Mouse (Mus musculus) ES-E14 (cell line): ENCODE results near the gene Gli3. TPM values are rescaled to one million over a fixed set of nuclear protein-coding genes. Genes with fewer than 3 reads are reported as not detected.

Source experiments
- DNase-seq: peaks from one replicate; pipeline ENCODE4 v3.0.0-alpha.2; 2013; ENCODE audit warnings: low read depth, low spot score
- H3K27ac ChIP-seq: 2 replicates; pipeline ENCODE4 v1.5.1; 2012; ENCODE audit warnings: low read depth, mild to moderate bottlenecking, low read length, moderate library complexity, mixed read lengths; ENCODE audit not compliant: poor library complexity, insufficient read depth, severe bottlenecking
- H3K36me3 ChIP-seq: 2 replicates; pipeline ENCODE4 v1.6.1; 2012; ENCODE audit warnings: mild to moderate bottlenecking, low read length, moderate library complexity, mixed read lengths; ENCODE audit not compliant: control insufficient read depth, poor library complexity, insufficient read depth, severe bottlenecking
- H3K4me1 ChIP-seq, 2 experiments: fragments of 150-350 bp in 1 of 2; sonication (generic) in 1 of 2; 2 replicates each; pipeline ENCODE4 v1.6.1; 2012; ENCODE audit warnings: low read length in 2 of 2, mild to moderate bottlenecking in 1 of 2, mixed read lengths in 1 of 2; ENCODE audit not compliant: control insufficient read depth in 2 of 2, insufficient read depth in 2 of 2, poor library complexity in 1 of 2
- H3K4me3 ChIP-seq, 2 experiments: fragments of 150-350 bp in 1 of 2; sonication (generic) in 1 of 2; 2 replicates each; pipeline ENCODE4 v1.5.1; 2012; ENCODE audit warnings: low read length in 2 of 2, low read depth in 1 of 2, mild to moderate bottlenecking in 1 of 2, mixed read lengths in 1 of 2; ENCODE audit not compliant: insufficient read depth in 1 of 2, poor library complexity in 1 of 2, severe bottlenecking in 1 of 2
- H3K9ac ChIP-seq: 2 replicates; pipeline ENCODE4 v1.6.1; 2012; ENCODE audit warnings: low read depth, mild to moderate bottlenecking, low read length, mixed read lengths; ENCODE audit not compliant: poor library complexity, insufficient read depth, severe bottlenecking
- H3K9me3 ChIP-seq: fragments of 150-350 bp; sonication (generic); 2 replicates; pipeline ENCODE4 v1.6.1; 2012; ENCODE audit warnings: low read depth, mild to moderate bottlenecking, low read length; ENCODE audit not compliant: control insufficient read depth, insufficient read depth
- CHD2 ChIP-seq: IDR thresholded peaks from 2 replicates; pipeline ENCODE4 v1.6.1; 2014; ENCODE audit warnings: mild to moderate bottlenecking, low read depth, low read length, inconsistent platforms
- HCFC1 ChIP-seq: IDR thresholded peaks from 2 replicates; pipeline ENCODE4 v1.6.1; 2012; ENCODE audit warnings: low read length, inconsistent platforms, borderline replicate concordance; ENCODE audit not compliant: insufficient read depth
- MAFK ChIP-seq: IDR thresholded peaks from 2 replicates; pipeline ENCODE4 v1.6.1; 2014; ENCODE audit warnings: mild to moderate bottlenecking, low read depth, low read length, inconsistent platforms; ENCODE audit not compliant: insufficient read depth
- ZC3H11A ChIP-seq: IDR thresholded peaks from 2 replicates; pipeline ENCODE4 v1.6.1; 2012; ENCODE audit warnings: low read depth, mild to moderate bottlenecking, inconsistent platforms, low read length, borderline replicate concordance
- ZNF384 ChIP-seq: IDR thresholded peaks from 2 replicates; pipeline ENCODE4 v1.6.1; 2012; ENCODE audit warnings: low read depth, low read length, inconsistent platforms
- in situ Hi-C, 2 experiments: fragments of 600-800 bp; cut with MboI; formaldehyde crosslinking; loops; one replicate each; pipeline ENCODE4 v1.15.1; 2025; ENCODE audit warnings: low sequenced_read_pairs in 2 of 2, inconsistent platforms in 1 of 2; ENCODE audit not compliant: unreplicated experiment in 2 of 2
- total RNA-seq: library from RNA; depleted of rRNA; stranded (reverse); fragments of 300-350 nt; gene quantifications from 2 replicates; pipeline ENCODE4 v1.2.3, GENCODE M21; 2012

The Gli3 gene
- total RNA-seq, 1 experiment: 9.3 TPM

GRCm38 (mm10) chr13:15570908-15571568 is 108.0 kb downstream of the Gli3 start:
- H3K9me3 ChIP-seq: no peaks in the 10 kb centered on the region
- H3K27ac ChIP-seq: no peak overlapping the region
- TF ChIP-seq MAFK: no peak
- no peak for TF ChIP-seq CHD2
- TF ChIP-seq HCFC1: no peak
- TF ChIP-seq ZNF384: no peak
- TF ChIP-seq ZC3H11A: no peak
- no peak overlapping the region for H3K4me3 ChIP-seq
- peak; percentile 1 for DNase-seq
- H3K4me1 ChIP-seq: no peaks in the 10 kb centered on the region
- H3K36me3 ChIP-seq: no peaks in the 10 kb centered on the region
- in situ Hi-C loops: no loop called here
- H3K9ac ChIP-seq: no peak overlapping the region

- Histone ChIP-seq H3K9me3 (no peaks in the 10 kb centered on the region), H3K4me3 (no peak overlapping the region), H3K9ac (no peak overlapping the region), H3K36me3 (no peaks in the 10 kb centered on the region), H3K4me1 (no peaks in the 10 kb centered on the region), H3K27ac (no peak overlapping the region)
- DNase-seq: no peak
- in situ Hi-C loops: no loop called here
- TF ChIP-seq ZC3H11A: no peak
These were observed 114.3 kb downstream of the Gli3 start for GRCm38 (mm10) chr13:15577133-15577917.

- Histone ChIP-seq H3K27ac (no peak overlapping the region), H3K9ac (no peak overlapping the region), H3K4me3 (no peak overlapping the region), H3K4me1 (no peaks in the 10 kb centered on the region), H3K9me3 (no peaks in the 10 kb centered on the region), H3K36me3 (no peaks in the 10 kb centered on the region)
- DNase-seq: no peak
- in situ Hi-C loops: no loop called here
- no peak for TF ChIP-seq HCFC1
- TF ChIP-seq CHD2: no peak
- TF ChIP-seq ZNF384: no peak
- TF ChIP-seq ZC3H11A: no peak
- no peak for TF ChIP-seq MAFK
These were observed 117.4 kb downstream of the Gli3 start for GRCm38 (mm10) chr13:15580458-15580857.

GRCm38 (mm10) chr13:15585941-15586340 is 122.9 kb downstream of the Gli3 start:
- Histone ChIP-seq H3K4me1 (no peaks in the 10 kb centered on the region), H3K27ac (no peak overlapping the region), H3K9ac (no peak overlapping the region), H3K9me3 (no peaks in the 10 kb centered on the region), H3K4me3 (no peak overlapping the region), H3K36me3 (no peaks in the 10 kb centered on the region; the same call in 1 of the 2 replicates)
- no peak for DNase-seq
- TF ChIP-seq CHD2: no peak
- TF ChIP-seq HCFC1: no peak
- TF ChIP-seq ZNF384: no peak
- TF ChIP-seq ZC3H11A: no peak
- no peak for TF ChIP-seq MAFK
- in situ Hi-C loops: no loop called here
